Mouse (Mus musculus) CH12.LX (cell line): ENCODE measurements around the gene Zfyve9. TPM values are rescaled to one million over a fixed set of nuclear protein-coding genes. Genes with fewer than 3 reads are reported as not detected.

Experiments
- DNase-seq: peaks from one replicate; pipeline ENCODE4 v3.0.0-alpha.2; 2013; ENCODE audit errors: extremely low read depth
- H3K27ac ChIP-seq: 2 replicates; pipeline ENCODE4 v1.5.1; 2012; ENCODE audit warnings: low read depth, mild to moderate bottlenecking, control low read depth, moderate library complexity; ENCODE audit not compliant: insufficient read depth
- H3K27me3 ChIP-seq: replicated peaks from 2 replicates; pipeline ENCODE3; 2012; ENCODE audit warnings: inconsistent platforms
- H3K36me3 ChIP-seq, 2 experiments: replicated peaks in 1 of 2; 2 replicates each; pipeline versions ENCODE3 to v1.6.1; 2012; ENCODE audit warnings: inconsistent platforms in 1 of 2, low read length in 1 of 2, mild to moderate bottlenecking in 1 of 2, mixed read lengths in 1 of 2, moderate library complexity in 1 of 2; ENCODE audit not compliant: control insufficient read depth in 1 of 2, insufficient read depth in 1 of 2
- H3K4me1 ChIP-seq, 2 experiments: 2 replicates each; pipeline ENCODE4 v1.6.1; 2012; ENCODE audit warnings: inconsistent platforms in 1 of 2, moderate library complexity in 1 of 2; ENCODE audit not compliant: insufficient read depth in 2 of 2, control insufficient read depth in 1 of 2
- H3K4me2 ChIP-seq: 2 replicates; pipeline ENCODE4 v1.6.1; 2012; ENCODE audit warnings: low read depth, mild to moderate bottlenecking, control low read depth; ENCODE audit not compliant: poor library complexity, insufficient read depth, severe bottlenecking
- H3K4me3 ChIP-seq, 3 experiments: fragments of 150-350 bp in 1 of 3; sonication (generic) in 1 of 3; replicated peaks in 1 of 3; 2 replicates each; pipeline versions ENCODE3 to v1.5.1; 2011 to 2012; ENCODE audit warnings: low read depth in 2 of 3, low read length in 2 of 3, mild to moderate bottlenecking in 2 of 3, moderate library complexity in 2 of 3, control low read depth in 1 of 3, improper control_type of control experiment in 1 of 3, inconsistent platforms in 1 of 3, mixed read lengths in 1 of 3; ENCODE audit not compliant: poor library complexity in 1 of 3
- H3K79me2 ChIP-seq: replicated peaks from 2 replicates; pipeline ENCODE4 v1.6.1; 2012; ENCODE audit warnings: mild to moderate bottlenecking, moderate library complexity; ENCODE audit not compliant: control insufficient read depth, poor library complexity, insufficient read depth, severe bottlenecking; ENCODE audit errors: extremely low read depth
- H3K9ac ChIP-seq: 2 replicates; pipeline ENCODE4 v1.6.1; 2012; ENCODE audit warnings: low read depth, mild to moderate bottlenecking, control low read depth, moderate library complexity; ENCODE audit not compliant: insufficient read depth
- H3K9me3 ChIP-seq: replicated peaks from 2 replicates; pipeline ENCODE3; 2012; ENCODE audit warnings: low read length, inconsistent platforms, mixed read lengths
- BHLHE40 ChIP-seq: IDR thresholded peaks from 2 replicates; pipeline ENCODE4 v1.6.1; 2011; ENCODE audit warnings: mild to moderate bottlenecking, low read depth, low read length, improper control_type of control experiment
- EP300 ChIP-seq: IDR thresholded peaks from 2 replicates; pipeline ENCODE4 v1.6.1; 2011; ENCODE audit warnings: low read length, improper control_type of control experiment
- ETS1 ChIP-seq: conservative IDR thresholded peaks from 2 replicates; pipeline ENCODE4 v1.6.1; 2012; ENCODE audit warnings: low read depth, mild to moderate bottlenecking, inconsistent platforms, low read length, improper control_type of control experiment, moderate library complexity
- JUN ChIP-seq: IDR thresholded peaks from 2 replicates; pipeline ENCODE4 v1.6.1; 2011; ENCODE audit warnings: low read depth, mild to moderate bottlenecking, low read length, improper control_type of control experiment, moderate library complexity; ENCODE audit not compliant: insufficient read depth
- MAFK ChIP-seq: IDR thresholded peaks from 2 replicates; pipeline ENCODE4 v1.6.1; 2011; ENCODE audit warnings: low read length, improper control_type of control experiment; ENCODE audit not compliant: insufficient replicate concordance
- MXI1 ChIP-seq: IDR thresholded peaks from 2 replicates; pipeline ENCODE4 v1.6.1; 2011; ENCODE audit warnings: mild to moderate bottlenecking, low read depth, low read length, improper control_type of control experiment
- MYC ChIP-seq: IDR thresholded peaks from 2 replicates; pipeline ENCODE4 v1.6.1; 2011; ENCODE audit warnings: low read depth, mild to moderate bottlenecking, improper control_type of control experiment, low read length
- NELFE ChIP-seq: IDR thresholded peaks from 2 replicates; pipeline ENCODE4 v1.6.1; 2011; ENCODE audit warnings: low read depth, low read length, improper control_type of control experiment
- NRF1 ChIP-seq: IDR thresholded peaks from 2 replicates; pipeline ENCODE4 v1.6.1; 2014; ENCODE audit warnings: low read depth, mild to moderate bottlenecking, inconsistent platforms, low read length, improper control_type of control experiment, moderate library complexity
- TCF12 ChIP-seq: IDR thresholded peaks from 2 replicates; pipeline ENCODE4 v1.6.1; 2014; ENCODE audit warnings: low read depth, mild to moderate bottlenecking, inconsistent platforms, low read length, improper control_type of control experiment
- UBTF ChIP-seq: IDR thresholded peaks from 2 replicates; pipeline ENCODE4 v1.6.1; 2012; ENCODE audit warnings: low read depth, mild to moderate bottlenecking, inconsistent platforms, low read length, improper control_type of control experiment, moderate library complexity
- USF2 ChIP-seq: conservative IDR thresholded peaks from 2 replicates; pipeline ENCODE4 v1.6.1; 2011; ENCODE audit warnings: low read depth, low read length, improper control_type of control experiment
- ZNF384 ChIP-seq: IDR thresholded peaks from 2 replicates; pipeline ENCODE4 v1.6.1; 2012; ENCODE audit warnings: low read depth, low read length, improper control_type of control experiment, inconsistent platforms
- dilution Hi-C: fragments of 300-500 bp; cut with MboI; formaldehyde crosslinking; loops from 2 replicates; pipeline ENCODE4 v1.14.3; 2020; ENCODE audit warnings: low sequenced_read_pairs; ENCODE audit not compliant: extremely low pct_unique_long_range_greater_than_20kb, extremely low pct_ligation_motif_present
- in situ Hi-C: fragments of 300-500 bp; cut with MboI; formaldehyde crosslinking; loops from 3 replicates; pipeline ENCODE4 v1.14.3; 2019; ENCODE audit warnings: low sequenced_read_pairs, low pct_ligation_motif_present, low pct_unique_long_range_greater_than_20kb, mixed read lengths
- polyA plus RNA-seq: library from polyadenylated mRNA; unstranded; fragments of >175 nt; gene quantifications from 2 replicates; pipeline ENCODE4 v1.2.1, GENCODE M21; 2012; ENCODE audit warnings: low read depth; ENCODE audit not compliant: insufficient read length
- total RNA-seq, 2 experiments: library from RNA; depleted of rRNA; stranded (reverse); fragments of 300-350 nt in 1 of 2; fragments of >200 nt in 1 of 2; gene quantifications; 2 replicates each; pipeline ENCODE4 v1.2.3; 2012 to 2014

Gene Zfyve9
- total and polyA plus RNA-seq, 3 experiments: 0.83 to 2.8 (median 1.6) TPM

GRCm38 (mm10) chr4:108634696-108635095 lies 145.9 kb downstream of the Zfyve9 start:
- no peak overlapping the region for H3K27ac ChIP-seq
- no peaks in the 10 kb centered on the region for H3K27me3 ChIP-seq
- H3K9me3 ChIP-seq: no peaks in the 10 kb centered on the region
- H3K36me3 ChIP-seq: peaks cover 43 to 71% of the 10 kb centered on the region in 2 experiments
- in situ Hi-C loops: no loop called here
- TF ChIP-seq MAFK (no peak), ETS1 (no peak), EP300 (no peak), BHLHE40 (no peak), USF2 (no peak), UBTF (no peak), TCF12 (no peak), NELFE (no peak)
- dilution Hi-C loops: no loop called here
- no peak overlapping the region for H3K4me2 ChIP-seq
- H3K79me2 ChIP-seq: no peaks in the 10 kb centered on the region
- no peak overlapping the region for H3K4me3 ChIP-seq
- peaks cover 17 to 32% of the 10 kb centered on the region in 2 experiments for H3K4me1 ChIP-seq
- no peak overlapping the region for H3K9ac ChIP-seq
- DNase-seq: no peak

- peaks cover 53 to 81% of the 10 kb centered on the region in 2 experiments for H3K36me3 ChIP-seq
- no peak overlapping the region for H3K4me2 ChIP-seq
- H3K4me1 ChIP-seq: peaks cover 13 to 23% of the 10 kb centered on the region in 2 experiments
- no peaks in the 10 kb centered on the region for H3K27me3 ChIP-seq
- in situ Hi-C loops: no loop called here
- H3K9ac ChIP-seq: no peak overlapping the region
- H3K9me3 ChIP-seq: no peaks in the 10 kb centered on the region
- no peaks in the 10 kb centered on the region for H3K79me2 ChIP-seq
- DNase-seq: no peak
- no peak overlapping the region for H3K27ac ChIP-seq
- no peak overlapping the region for H3K4me3 ChIP-seq
- dilution Hi-C loops: no loop called here
- TF ChIP-seq NRF1 (no peak), EP300 (no peak), MYC (no peak), ZNF384 (no peak), MXI1 (no peak)
These were observed 146.9 kb downstream of the Zfyve9 start for GRCm38 (mm10) chr4:108633703-108634102.

GRCm38 (mm10) chr4:108631616-108632015 lies 149.0 kb downstream of the Zfyve9 start:
- in situ Hi-C loops: no loop called here
- TF ChIP-seq JUN: no peak

More at GRCm38 (mm10) chr4:108631616-108632015, 149.0 kb downstream of the Zfyve9 start:
- no peak overlapping the region for H3K9ac ChIP-seq
- dilution Hi-C loops: no loop called here
- H3K4me1 ChIP-seq: peaks cover 0 to 2% of the 10 kb centered on the region in 2 experiments; a peak in 2 of 4 replicates
- no peaks in the 10 kb centered on the region for H3K9me3 ChIP-seq
- DNase-seq: no peak
- H3K27me3 ChIP-seq: no peaks in the 10 kb centered on the region
- no peak overlapping the region for H3K4me3 ChIP-seq
- H3K27ac ChIP-seq: no peak overlapping the region
- H3K79me2 ChIP-seq: no peaks in the 10 kb centered on the region
- peaks cover 67 to 96% of the 10 kb centered on the region in 2 experiments for H3K36me3 ChIP-seq
- H3K4me2 ChIP-seq: no peak overlapping the region
